Mouse (Mus musculus) left cerebral cortex, postnatal 10 days (tissue): Measurements from ENCODE around the gene Zg16. TPM values are rescaled to one million over a fixed set of nuclear protein-coding genes. Genes with fewer than 3 reads are reported as not detected.

ENCODE experiments used
- microRNA-seq: library from miRNA; unstranded; fragments of <30 nt; microRNA quantifications from one replicate; pipeline ENCODE4 v1.2.0, GENCODE M21; 2022
- total RNA-seq, 2 experiments: library from RNA; stranded (reverse); gene quantifications; 2 replicates each; pipeline ENCODE4 v1.2.3; 2021

Gene Zg16
- total RNA-seq, 2 experiments from 2014 or later, result not detected

Small RNA genes within 50 kb of the gene (microRNA-seq; reads per million reads assigned to microRNA genes)
- not detected for gene Gm44343

Other genes starting within 250 kb of the Zg16 start
- 10 to 100 TPM; 74.1 to 80.3 TPM for gene Doc2a, start 239.9 kb downstream of the Zg16 start, total RNA-seq
- 10 to 100 TPM; 32.4 to 41.1 TPM for gene Hirip3, start 225.4 kb downstream of the Zg16 start, total RNA-seq
- 10 to 100 TPM; 51.5 to 56.4 TPM for gene Ino80e, start 225.0 kb downstream of the Zg16 start, total RNA-seq
- 100 to 1,000 TPM; 161 to 168 TPM for gene Taok2, start 202.6 kb downstream of the Zg16 start, total RNA-seq
- gene Tmem219, start 164.4 kb downstream of the Zg16 start, total RNA-seq, result 10 to 100 TPM; 22.4 to 25.2 TPM
- 100 to 1,000 TPM; 143 to 150 TPM for gene Kctd13, start 158.4 kb downstream of the Zg16 start, total RNA-seq
- 10 to 100 TPM; 49.0 to 58.8 TPM for gene Asphd1, start 137.7 kb downstream of the Zg16 start, total RNA-seq
- 100 to 1,000 TPM; 306 to 312 TPM for gene Sez6l2, start 136.8 kb downstream of the Zg16 start, total RNA-seq
- 100 to 1,000 TPM; 163 to 166 TPM for gene Cdipt, start 111.4 kb downstream of the Zg16 start, total RNA-seq
- under 1 TPM in 1 of 2 experiments, not detected in 1; 0.17 TPM for gene Cdiptos, start 111.2 kb downstream of the Zg16 start, total RNA-seq
- gene Mvp, start 72.7 kb downstream of the Zg16 start, total RNA-seq, result 1 to 10 TPM; 4.4 to 4.5 TPM
- gene Pagr1b, start 70.8 kb downstream of the Zg16 start, total RNA-seq, result under 1 TPM in 1 of 2 experiments, not detected in 1; 0.94 TPM
- gene Pagr1a, start 70.0 kb downstream of the Zg16 start, total RNA-seq, result 10 to 100 TPM; 17.1 to 17.7 TPM
- 10 to 100 TPM; 38.9 to 40.8 TPM for gene Gm42742, start 66.2 kb downstream of the Zg16 start, total RNA-seq
- 100 to 1,000 TPM; 182 to 196 TPM for gene Prrt2, start 66.1 kb downstream of the Zg16 start, total RNA-seq
- gene Maz, start 60.3 kb downstream of the Zg16 start, total RNA-seq, result 100 to 1,000 TPM; 265 to 274 TPM
- 1 to 10 TPM; 8.8 to 9.8 TPM for gene Kif22, start 44.9 kb downstream of the Zg16 start, total RNA-seq
- 1 to 10 TPM; 1.4 to 2.1 TPM for gene AI467606, start 4.0 kb upstream of the Zg16 start, total RNA-seq
- under 1 TPM in 1 of 2 experiments, not detected in 1; 0.22 TPM for gene Qprt, start 34.9 kb upstream of the Zg16 start, total RNA-seq
- gene Spn, start 50.5 kb upstream of the Zg16 start, total RNA-seq, result under 1 TPM; 0.11 to 0.12 TPM
- 10 to 100 TPM; 74.0 to 75.8 TPM for gene Cd2bp2, start 108.7 kb upstream of the Zg16 start, total RNA-seq
- gene Tbc1d10b, start 121.1 kb upstream of the Zg16 start, total RNA-seq, result 10 to 100 TPM; 85.6 to 88.0 TPM
- 1 to 10 TPM in 1 of 2 experiments, not detected in 1; 1.2 TPM for gene Mylpf, start 121.6 kb upstream of the Zg16 start, total RNA-seq
- 10 to 100 TPM; 16.6 to 18.4 TPM for gene Zfp553, start 145.7 kb upstream of the Zg16 start, total RNA-seq
- 1 to 10 TPM; 6.0 to 6.1 TPM for gene Sept1, start 145.8 kb upstream of the Zg16 start, total RNA-seq
- 10 to 100 TPM; 53.6 to 65.0 TPM for gene Zfp771, start 156.9 kb upstream of the Zg16 start, total RNA-seq
- gene Dctpp1, start 173.4 kb upstream of the Zg16 start, total RNA-seq, result 10 to 100 TPM; 40.7 to 40.9 TPM
- gene Sephs2, start 186.7 kb upstream of the Zg16 start, total RNA-seq, result 10 to 100 TPM; 50.6 to 53.7 TPM
- under 1 TPM; 0.32 to 0.57 TPM for gene Itgal, start 208.9 kb upstream of the Zg16 start, total RNA-seq